Comparison of ENCODE assay signal across 11 mouse cellular contexts in genomic region chr6:82824240-82824639, GRCm38 (mm10). TPM values are rescaled to one million over a fixed set of nuclear protein-coding genes. Genes with fewer than 3 reads are reported as not detected.
A peak's percentile ranks its signal among the peaks of the same experiment; 100 is the strongest.
DNase-seq lines count a peak whose midpoint lies in the region; ATAC-seq and TF ChIP-seq lines count a peak whose summit lies in the region.
"Had no signal": no experiment of that assay in that cellular context is flagged by ENCODE, and none has a peak within 500 bp of the region (broad histone marks: within the 10 kb centered on the region; RNA-seq: fewer than 3 reads in every experiment).

No protein-coding gene starts in this region.

- H3K4me1 ChIP-seq in kidney, adult 2 months (ENCODE audit: control insufficient read depth, insufficient read depth, low read length) = no peaks in the 10 kb centered on the region
- 0 out of 2 replicates have a peak, but pooled peaks cover 5% of the 10 kb centered on the region for H3K4me1 ChIP-seq in brown adipose tissue, adult 24 weeks (ENCODE audit: control insufficient read depth, insufficient read depth, insufficient read length, low read length)

- 57% methylated on average over 8 of the region's 8 CpGs for WGBS in kidney, adult 2 months

- H3K27ac ChIP-seq in kidney, adult 2 months (ENCODE audit: insufficient read depth, low read depth, low read length) = no peak overlapping the region
- H3K27ac ChIP-seq in brown adipose tissue, adult 24 weeks (replicated peaks; ENCODE audit: low read depth, low read length) = peak overlapping the region; percentile 92

- peak; percentile 2 for DNase-seq in kidney, adult 2 months
- DNase-seq in kidney, adult 9 months = no peak
- peak; percentile 34 to 37 for DNase-seq in monocyte, adult 2 months (ENCODE audit: low read depth in 1 of 2, low spot score in 2 of 2)
- DNase-seq in urinary bladder, postnatal 25 days (ENCODE audit: low spot score) = no peak
- no peak for DNase-seq in urinary bladder, postnatal 14 days (ENCODE audit: low spot score)
- DNase-seq: lung, adult 18-20 months; retina, postnatal 1 day had no signal

- TF ChIP-seq POLR2A in kidney, adult 2 months (IDR thresholded peaks at IDR 0.05; ENCODE audit: low read depth, low read length) = no peak

- H3K4me3 ChIP-seq in kidney, adult 2 months (ENCODE audit: insufficient read depth, low read depth, low read length) = no peak overlapping the region
- peak overlapping the region; percentile 51 for H3K4me3 ChIP-seq in brown adipose tissue, adult 24 weeks (ENCODE audit: insufficient read depth, low read depth, low read length)

- TF ChIP-seq CTCF in kidney, adult 2 months (conservative IDR thresholded peaks at IDR 0.05; ENCODE audit: insufficient read depth, insufficient read length, low read depth, low read length) = no peak

- H3K27me3 ChIP-seq in kidney, adult 2 months (replicated peaks; ENCODE audit: control insufficient read depth, insufficient read depth, low read length) = no peaks in the 10 kb centered on the region

- no peaks in the 10 kb centered on the region for H3K36me3 ChIP-seq in kidney, adult 2 months (ENCODE audit: control insufficient read depth, insufficient read depth, low read length)

- ATAC-seq in hematopoietic stem cell, adult 5-6 weeks (replicated peaks in 1 of 2; ENCODE audit: insufficient read depth in 1 of 2, low FRiP score in 2 of 2, low TSS enrichment in 1 of 2, low read depth in 1 of 2, poor library complexity in 2 of 2, severe bottlenecking in 2 of 2) = peak; percentile 65 to 77
- ATAC-seq: forebrain, embryonic 16.5 days; intestine, embryonic 16.5 days had no signal

RNA-seq across cellular contexts. Expression of gene Hk2, which starts 50.0 kb away (rescaled TPM):
- polyA plus RNA-seq in kidney, adult 2 months (2012; rRNA removed) = 2.6 and 6.1 TPM in 2 replicates
- polyA plus RNA-seq in brown adipose tissue, adult 24 weeks (2012; ENCODE audit: insufficient read depth, insufficient read length, missing spikeins) = 216 and 558 TPM in 2 replicates
- 32.4 and 35.6 TPM in 2 replicates for total RNA-seq in hematopoietic stem cell, adult 5-6 weeks (2017)

Comparison
In these comparisons a context has a peak if more than half of its experiments do, and no peak if none do; other contexts are left out.
1. DNase-seq: peak in kidney, adult 2 months (single experiment) and monocyte, adult 2 months (2 of 2); none in kidney, adult 9 months (single experiment), urinary bladder, postnatal 25 days (single experiment) and urinary bladder, postnatal 14 days (single experiment).
2. RNA of gene Hk2, which starts 50.0 kb away (polyA plus RNA-seq): 216 to 558 TPM in brown adipose tissue, adult 24 weeks; 2.6 to 6.1 TPM in kidney, adult 2 months; every median in the first group is over 10 times any median in the second.